16 mouse cellular contexts compared by ENCODE assay signal in genomic region chr9:73087581-73087980, GRCm38 (mm10). TPM values are rescaled to one million over a fixed set of nuclear protein-coding genes. Genes with fewer than 3 reads are reported as not detected.
"Had no signal": no experiment of that assay in that cellular context is flagged by ENCODE, and none has a peak within 500 bp of the region (broad histone marks: within the 10 kb centered on the region; RNA-seq: fewer than 3 reads in every experiment).

No protein-coding gene starts in this region.

- H3K9ac ChIP-seq: kidney, embryonic 15.5 days; limb, embryonic 15.5 days; liver, embryonic 13.5 days; midbrain, embryonic 15.5 days; stomach, embryonic 15.5 days had no signal

- H3K9me3 ChIP-seq: kidney, embryonic 15.5 days; limb, embryonic 15.5 days; liver, embryonic 13.5 days; midbrain, embryonic 10.5 days; midbrain, embryonic 15.5 days; stomach, embryonic 15.5 days had no signal

- H3K27ac ChIP-seq: kidney, embryonic 15.5 days; limb, embryonic 15.5 days; liver, embryonic 13.5 days; midbrain, embryonic 10.5 days; midbrain, embryonic 15.5 days; stomach, embryonic 15.5 days had no signal

- H3K27me3 ChIP-seq: limb, embryonic 15.5 days; liver, embryonic 13.5 days; midbrain, embryonic 15.5 days; stomach, embryonic 15.5 days had no signal

- H3K4me3 ChIP-seq: kidney, embryonic 15.5 days; limb, embryonic 15.5 days; liver, embryonic 13.5 days; midbrain, embryonic 10.5 days; midbrain, embryonic 15.5 days; stomach, embryonic 15.5 days had no signal

- ATAC-seq: intestine, embryonic 16.5 days; midbrain, embryonic 15.5 days had no signal

- DNase-seq: kidney, adult 2 months; kidney, postnatal 25 days; layer of hippocampus, adult 9-11 months; layer of hippocampus, postnatal 36 days; liver, embryonic 13.5 days; right cerebral cortex, postnatal 14 days had no signal

- H3K36me3 ChIP-seq: kidney, embryonic 15.5 days; limb, embryonic 15.5 days; liver, embryonic 13.5 days; midbrain, embryonic 10.5 days; midbrain, embryonic 15.5 days; stomach, embryonic 15.5 days had no signal

- H3K4me1 ChIP-seq: kidney, embryonic 15.5 days; limb, embryonic 15.5 days; liver, embryonic 13.5 days; midbrain, embryonic 10.5 days; midbrain, embryonic 15.5 days; stomach, embryonic 15.5 days had no signal

- H3K4me2 ChIP-seq: kidney, embryonic 15.5 days; limb, embryonic 15.5 days; liver, embryonic 13.5 days; midbrain, embryonic 15.5 days; stomach, embryonic 15.5 days had no signal

RNA-seq across cellular contexts. Expression of gene Khdc3, which starts 14.1 kb away (rescaled TPM):
- polyA plus RNA-seq: intestine, embryonic 16.5 days; kidney, embryonic 15.5 days; limb, embryonic 11.5 days; midbrain, embryonic 10.5 days had no signal

RNA-seq across cellular contexts. Expression of gene Gm20509, which starts 14.7 kb away (rescaled TPM):
- polyA plus RNA-seq: intestine, embryonic 16.5 days; kidney, adult 2 months; kidney, embryonic 15.5 days; limb, embryonic 11.5 days; limb, embryonic 15.5 days; liver, embryonic 13.5 days; lung, embryonic 16.5 days; midbrain, embryonic 10.5 days; midbrain, embryonic 15.5 days; neural tube, embryonic 14.5 days; spleen, adult 2 months; stomach, embryonic 15.5 days had no signal
